Comparison of ENCODE assay signal across 18 mouse cellular contexts in genomic region chr5:127567165-127567741, GRCm38 (mm10).
"Had no signal": no experiment of that assay in that cellular context is flagged by ENCODE, and none has a peak within 500 bp of the region (broad histone marks: within the 10 kb centered on the region; RNA-seq: fewer than 3 reads in every experiment).

No protein-coding gene starts in this region.

- H3K9me3 ChIP-seq: kidney, embryonic 15.5 days; liver, embryonic 13.5 days; neural tube, embryonic 13.5 days; stomach, embryonic 15.5 days had no signal

- H3K4me1 ChIP-seq: kidney, embryonic 15.5 days; liver, embryonic 13.5 days; neural tube, embryonic 13.5 days; stomach, embryonic 15.5 days had no signal

- H3K27ac ChIP-seq: kidney, embryonic 15.5 days; left cerebral cortex, adult 2 months; liver, embryonic 13.5 days; neural tube, embryonic 13.5 days; stomach, embryonic 15.5 days had no signal

- H3K27me3 ChIP-seq: kidney, embryonic 15.5 days; liver, embryonic 13.5 days; neural tube, embryonic 13.5 days; stomach, embryonic 15.5 days had no signal

- H3K9ac ChIP-seq: kidney, embryonic 15.5 days; liver, embryonic 13.5 days; neural tube, embryonic 13.5 days; stomach, embryonic 15.5 days had no signal

- DNase-seq: kidney, adult 11 months; kidney, adult 8-10 months; kidney, postnatal 10 days; kidney, postnatal 36 days; layer of hippocampus, postnatal 36 days; liver, embryonic 13.5 days; lung, adult 2 months; lung, postnatal 14 days; lung, postnatal 4 days; retina, postnatal 1 day; right cerebral cortex, postnatal 25 days; spleen, adult 18-20 months; thymus, postnatal 25 days had no signal

- H3K4me2 ChIP-seq: kidney, embryonic 15.5 days; liver, embryonic 13.5 days; neural tube, embryonic 13.5 days; stomach, embryonic 15.5 days had no signal

- H3K36me3 ChIP-seq: kidney, embryonic 15.5 days; liver, embryonic 13.5 days; neural tube, embryonic 13.5 days; stomach, embryonic 15.5 days had no signal

- H3K4me3 ChIP-seq: kidney, embryonic 15.5 days; left cerebral cortex, adult 2 months; liver, embryonic 13.5 days; myocyte; neural tube, embryonic 13.5 days; stomach, embryonic 15.5 days had no signal
